9 mouse cellular contexts compared by ENCODE assay signal in genomic region chr2:91947397-91948150, GRCm38 (mm10). TPM values are rescaled to one million over a fixed set of nuclear protein-coding genes. Genes with fewer than 3 reads are reported as not detected.
DNase-seq lines count a peak whose midpoint lies in the region; ATAC-seq and TF ChIP-seq lines count a peak whose summit lies in the region.
"Had no signal": no experiment of that assay in that cellular context is flagged by ENCODE, and none has a peak within 500 bp of the region (broad histone marks: within the 10 kb centered on the region; RNA-seq: fewer than 3 reads in every experiment).

No protein-coding gene starts in this region.

- H3K4me1 ChIP-seq in embryonic facial prominence, embryonic 13.5 days: peaks cover 54% of the 10 kb centered on the region
- H3K4me1 ChIP-seq in heart, postnatal 0 days (ENCODE audit: control insufficient read depth, insufficient read depth): peaks cover 46% of the 10 kb centered on the region
- H3K4me1 ChIP-seq in liver, postnatal 0 days (ENCODE audit: insufficient read depth): peaks cover 59% of the 10 kb centered on the region

- ATAC-seq in embryonic facial prominence, embryonic 13.5 days (ENCODE audit: insufficient number of reproducible peaks, insufficient read depth, low FRiP score, low TSS enrichment, low read depth): no peak
- ATAC-seq in heart, postnatal 0 days (ENCODE audit: insufficient read depth, low read depth): 0 out of 2 replicates have a peak, but pooled peaks have one; percentile 3
- peak; percentile 45 for ATAC-seq in liver, postnatal 0 days

- peak overlapping the region; percentile 33 for H3K27ac ChIP-seq in embryonic facial prominence, embryonic 13.5 days
- peak overlapping the region; percentile 99 for H3K27ac ChIP-seq in heart, postnatal 0 days (ENCODE audit: low read depth)
- peak overlapping the region; percentile 92 for H3K27ac ChIP-seq in liver, postnatal 0 days (ENCODE audit: low read depth)

- no peak overlapping the region for H3K9ac ChIP-seq in embryonic facial prominence, embryonic 13.5 days
- peak overlapping the region; percentile 44; the same call in 1 of the 2 replicates for H3K9ac ChIP-seq in heart, postnatal 0 days (replicated peaks; ENCODE audit: low read depth, low read length)
- H3K9ac ChIP-seq in liver, postnatal 0 days (replicated peaks): peak overlapping the region; percentile 72

- no peak overlapping the region for H3K4me2 ChIP-seq in embryonic facial prominence, embryonic 13.5 days
- peak overlapping the region; percentile 76 for H3K4me2 ChIP-seq in heart, postnatal 0 days (ENCODE audit: low read depth, low read length)
- H3K4me2 ChIP-seq in liver, postnatal 0 days (ENCODE audit: low read depth, low read length): peak overlapping the region; percentile 87

- WGBS in embryonic facial prominence, embryonic 13.5 days: 46% methylated on average over 11 of the region's 11 CpGs
- WGBS in heart, postnatal 0 days: 42% methylated on average over 11 of the region's 11 CpGs
- 39% methylated on average over 11 of the region's 11 CpGs for WGBS in liver, postnatal 0 days (ENCODE audit: insufficient replicate concordance)

- no peak for TF ChIP-seq EP300 in heart, postnatal 0 days (IDR thresholded peaks at IDR 0.05; ENCODE audit: low read depth)
- TF ChIP-seq EP300 in liver, postnatal 0 days (IDR thresholded peaks at IDR 0.05; ENCODE audit: low read depth): no peak

- DNase-seq in cerebellum, adult 18-20 months: peak; percentile 62 to 64
- no peak for DNase-seq in cerebellum, adult 9-10 months
- peak; percentile 33 for DNase-seq in CD4-positive helper T cell, adult 2 months (ENCODE audit: low read depth, low spot score)
- peak; percentile 49 for DNase-seq in heart, postnatal 0 days (ENCODE audit: low spot score)
- DNase-seq in liver, postnatal 0 days: peak; percentile 64
- DNase-seq in retina, embryonic 14.5 days (ENCODE audit: low spot score): peak; percentile 36
- no peak for DNase-seq in frontal cortex, postnatal 14 days (ENCODE audit: low spot score in 2 of 2)

- no peak overlapping the region for H3K4me3 ChIP-seq in embryonic facial prominence, embryonic 13.5 days
- H3K4me3 ChIP-seq in heart, postnatal 0 days (ENCODE audit: low read depth, low read length): peak overlapping the region; percentile 6; the same call in 1 of the 2 replicates
- H3K4me3 ChIP-seq in liver, postnatal 0 days (ENCODE audit: low read depth, low read length): peak overlapping the region; percentile 48

- no peaks in the 10 kb centered on the region for H3K27me3 ChIP-seq in embryonic facial prominence, embryonic 13.5 days
- H3K27me3 ChIP-seq in heart, postnatal 0 days (ENCODE audit: control insufficient read depth, insufficient read depth, low read length): no peaks in the 10 kb centered on the region
- no peaks in the 10 kb centered on the region for H3K27me3 ChIP-seq in liver, postnatal 0 days (ENCODE audit: insufficient read depth, low read length)

- H3K9me3 ChIP-seq in embryonic facial prominence, embryonic 13.5 days: no peaks in the 10 kb centered on the region
- H3K9me3 ChIP-seq in heart, postnatal 0 days (replicated peaks; ENCODE audit: control insufficient read depth, low read length): no peaks in the 10 kb centered on the region
- no peaks in the 10 kb centered on the region for H3K9me3 ChIP-seq in liver, postnatal 0 days (ENCODE audit: low read length)

- no peaks in the 10 kb centered on the region for H3K36me3 ChIP-seq in embryonic facial prominence, embryonic 13.5 days
- peaks cover 24% of the 10 kb centered on the region for H3K36me3 ChIP-seq in heart, postnatal 0 days (replicated peaks; ENCODE audit: control insufficient read depth, insufficient read depth, low read length)
- H3K36me3 ChIP-seq in liver, postnatal 0 days (replicated peaks; ENCODE audit: insufficient read depth, low read length): peaks cover 26% of the 10 kb centered on the region

- TF ChIP-seq CTCF in heart, postnatal 0 days (IDR thresholded peaks at IDR 0.05; ENCODE audit: low read depth): no peak
- TF ChIP-seq CTCF in liver, postnatal 0 days (IDR thresholded peaks at IDR 0.05; ENCODE audit: low read depth): no peak

RNA-seq across cellular contexts. Expression of gene Gm9821, which starts 2.1 kb away (rescaled TPM):
- 0.39 and 0.61 TPM in 2 replicates for polyA plus RNA-seq in embryonic facial prominence, embryonic 13.5 days (2015; fragmentation: Nextera tagmentation; extraction: Ambion mirVana)
- total RNA-seq in heart, postnatal 0 days (2014; rRNA removed; ENCODE audit: low replicate concordance): not detected in 2 replicates
- polyA plus RNA-seq in heart, postnatal 0 days (2015; fragmentation: Nextera tagmentation; extraction: Ambion mirVana): 0.89 and 0.93 TPM in 2 replicates
- 0.13 and 0.20 TPM in 2 replicates for polyA plus RNA-seq in liver, postnatal 0 days (2015; fragmentation: Nextera tagmentation; extraction: Ambion mirVana)
- total RNA-seq: left cerebral cortex, adult 18-20 months had no signal

RNA-seq across cellular contexts. Expression of gene Mdk, which starts 15.5 kb away (rescaled TPM):
- 1,381 and 1,602 TPM in 2 replicates for polyA plus RNA-seq in embryonic facial prominence, embryonic 13.5 days (2015; fragmentation: Nextera tagmentation; extraction: Ambion mirVana)
- 18.5 and 48.2 TPM in 2 replicates for total RNA-seq in heart, postnatal 0 days (2014; rRNA removed; ENCODE audit: low replicate concordance)
- 100 and 119 TPM in 2 replicates for polyA plus RNA-seq in heart, postnatal 0 days (2015; fragmentation: Nextera tagmentation; extraction: Ambion mirVana)
- polyA plus RNA-seq in liver, postnatal 0 days (2015; fragmentation: Nextera tagmentation; extraction: Ambion mirVana): 5.0 and 6.8 TPM in 2 replicates

RNA-seq across cellular contexts. Expression of gene Chrm4, which starts 20.5 kb away (rescaled TPM):
- polyA plus RNA-seq in embryonic facial prominence, embryonic 13.5 days (2015; fragmentation: Nextera tagmentation; extraction: Ambion mirVana): 0.18 and 0.32 TPM in 2 replicates
- 0.27 TPM in 1 of 2 replicates, not detected in the other for total RNA-seq in heart, postnatal 0 days (2014; rRNA removed; ENCODE audit: low replicate concordance)
- not detected in 2 replicates for polyA plus RNA-seq in heart, postnatal 0 days (2015; fragmentation: Nextera tagmentation; extraction: Ambion mirVana)
- polyA plus RNA-seq in liver, postnatal 0 days (2015; fragmentation: Nextera tagmentation; extraction: Ambion mirVana): not detected in 2 replicates

RNA-seq across cellular contexts. Expression of gene Dgkz, which starts 28.1 kb away (rescaled TPM):
- 34.2 and 41.9 TPM in 2 replicates for polyA plus RNA-seq in embryonic facial prominence, embryonic 13.5 days (2015; fragmentation: Nextera tagmentation; extraction: Ambion mirVana)
- total RNA-seq in heart, postnatal 0 days (2014; rRNA removed; ENCODE audit: low replicate concordance): 77.0 and 77.9 TPM in 2 replicates
- polyA plus RNA-seq in heart, postnatal 0 days (2015; fragmentation: Nextera tagmentation; extraction: Ambion mirVana): 24.0 and 26.2 TPM in 2 replicates
- 13.9 and 15.9 TPM in 2 replicates for polyA plus RNA-seq in liver, postnatal 0 days (2015; fragmentation: Nextera tagmentation; extraction: Ambion mirVana)

Comparison
In these comparisons a context has a peak if more than half of its experiments do, and no peak if none do; other contexts are left out.
1. DNase-seq: peak in cerebellum, adult 18-20 months (2 of 2), CD4-positive helper T cell, adult 2 months (single experiment), heart, postnatal 0 days (single experiment), liver, postnatal 0 days (single experiment) and retina, embryonic 14.5 days (single experiment); none in cerebellum, adult 9-10 months (single experiment) and frontal cortex, postnatal 14 days (0 of 2).
2. H3K27ac ChIP-seq: peak in every context shown above with its lines; median percentile 99 in heart, postnatal 0 days; 92 in liver, postnatal 0 days; 33 in embryonic facial prominence, embryonic 13.5 days.
3. RNA of gene Mdk, which starts 15.5 kb away (polyA plus RNA-seq): 1,381 to 1,602 TPM in embryonic facial prominence, embryonic 13.5 days; 100 to 119 TPM in heart, postnatal 0 days and 5.0 to 6.8 TPM in liver, postnatal 0 days; every median in the first group is over 10 times any median in the second.